Mouse (Mus musculus): ENCODE data around the gene Il2rb. TPM values are rescaled to one million over a fixed set of nuclear protein-coding genes. Genes with fewer than 3 reads are reported as not detected.
A peak's percentile ranks its signal among the peaks of the same experiment; 100 is the strongest.

The Il2rb gene
- polyA plus RNA-seq, 1 experiment from 2014 or later: 0.11 TPM

GRCm38 (mm10) chr15:78438505-78438904, 56.6 kb downstream of the Il2rb start:
- WGBS: 52% methylated on average over 8 of the region's 8 CpGs
- no peak for ATAC-seq (ENCODE audit: low FRiP score, low TSS enrichment)
- DNase-seq: no peak
- no peaks in the 10 kb centered on the region for H3K27me3 ChIP-seq (ENCODE audit: control insufficient read depth, insufficient read depth, low read length)
- H3K4me3 ChIP-seq (replicated peaks; ENCODE audit: low read depth, low read length): no peak overlapping the region
- H3K9ac ChIP-seq (replicated peaks; ENCODE audit: low read length): no peak overlapping the region
- H3K36me3 ChIP-seq (ENCODE audit: control insufficient read depth, insufficient read depth, low read length): peaks cover 17% of the 10 kb centered on the region
- no peak overlapping the region for H3K4me2 ChIP-seq (ENCODE audit: low read length)
- peaks cover 12% of the 10 kb centered on the region for H3K4me1 ChIP-seq (ENCODE audit: control insufficient read depth, insufficient read depth, low read length)
- H3K27ac ChIP-seq (replicated peaks; ENCODE audit: low read depth, low read length): no peak overlapping the region
- H3K9me3 ChIP-seq (ENCODE audit: control insufficient read depth, low read length): no peaks in the 10 kb centered on the region

- Histone ChIP-seq H3K27me3 (ENCODE audit: control insufficient read depth, insufficient read depth, low read length) (no peaks in the 10 kb centered on the region), H3K9ac (replicated peaks; ENCODE audit: low read length) (no peak overlapping the region), H3K27ac (replicated peaks; ENCODE audit: low read depth, low read length) (no peak overlapping the region), H3K4me2 (ENCODE audit: low read length) (no peak overlapping the region), H3K4me3 (replicated peaks; ENCODE audit: low read depth, low read length) (no peak overlapping the region), H3K36me3 (ENCODE audit: control insufficient read depth, insufficient read depth, low read length) (peaks cover 22% of the 10 kb centered on the region), H3K4me1 (ENCODE audit: control insufficient read depth, insufficient read depth, low read length) (peaks cover 12% of the 10 kb centered on the region), H3K9me3 (ENCODE audit: control insufficient read depth, low read length) (no peaks in the 10 kb centered on the region)
- DNase-seq (no peak), ATAC-seq (ENCODE audit: low FRiP score, low TSS enrichment) (no peak)
- WGBS: 36% methylated on average over 4 of the region's 4 CpGs
These were observed 57.1 kb downstream of the Il2rb start for GRCm38 (mm10) chr15:78438018-78438394.

- H3K4me1 ChIP-seq (ENCODE audit: control insufficient read depth, insufficient read depth, low read length): peaks cover 12% of the 10 kb centered on the region
- peak overlapping the region; percentile 56 for H3K27ac ChIP-seq (replicated peaks; ENCODE audit: low read depth, low read length)
- peak overlapping the region; percentile 39 for H3K9ac ChIP-seq (replicated peaks; ENCODE audit: low read length)
- peak overlapping the region; percentile 12; the same call in 1 of the 2 replicates for H3K4me3 ChIP-seq (replicated peaks; ENCODE audit: low read depth, low read length)
- ATAC-seq (ENCODE audit: low FRiP score, low TSS enrichment) (peak; percentile 31; the same call in 1 of the 2 replicates), DNase-seq (peak; percentile 37)
- peaks cover 25% of the 10 kb centered on the region for H3K36me3 ChIP-seq (ENCODE audit: control insufficient read depth, insufficient read depth, low read length)
- H3K9me3 ChIP-seq (ENCODE audit: control insufficient read depth, low read length): no peaks in the 10 kb centered on the region
- H3K4me2 ChIP-seq (ENCODE audit: low read length): peak overlapping the region; percentile 44
- no peaks in the 10 kb centered on the region for H3K27me3 ChIP-seq (ENCODE audit: control insufficient read depth, insufficient read depth, low read length)
- WGBS: 17% methylated on average over 23 of the region's 23 CpGs
These were observed 57.6 kb downstream of the Il2rb start for GRCm38 (mm10) chr15:78437237-78438017.

DNA sequence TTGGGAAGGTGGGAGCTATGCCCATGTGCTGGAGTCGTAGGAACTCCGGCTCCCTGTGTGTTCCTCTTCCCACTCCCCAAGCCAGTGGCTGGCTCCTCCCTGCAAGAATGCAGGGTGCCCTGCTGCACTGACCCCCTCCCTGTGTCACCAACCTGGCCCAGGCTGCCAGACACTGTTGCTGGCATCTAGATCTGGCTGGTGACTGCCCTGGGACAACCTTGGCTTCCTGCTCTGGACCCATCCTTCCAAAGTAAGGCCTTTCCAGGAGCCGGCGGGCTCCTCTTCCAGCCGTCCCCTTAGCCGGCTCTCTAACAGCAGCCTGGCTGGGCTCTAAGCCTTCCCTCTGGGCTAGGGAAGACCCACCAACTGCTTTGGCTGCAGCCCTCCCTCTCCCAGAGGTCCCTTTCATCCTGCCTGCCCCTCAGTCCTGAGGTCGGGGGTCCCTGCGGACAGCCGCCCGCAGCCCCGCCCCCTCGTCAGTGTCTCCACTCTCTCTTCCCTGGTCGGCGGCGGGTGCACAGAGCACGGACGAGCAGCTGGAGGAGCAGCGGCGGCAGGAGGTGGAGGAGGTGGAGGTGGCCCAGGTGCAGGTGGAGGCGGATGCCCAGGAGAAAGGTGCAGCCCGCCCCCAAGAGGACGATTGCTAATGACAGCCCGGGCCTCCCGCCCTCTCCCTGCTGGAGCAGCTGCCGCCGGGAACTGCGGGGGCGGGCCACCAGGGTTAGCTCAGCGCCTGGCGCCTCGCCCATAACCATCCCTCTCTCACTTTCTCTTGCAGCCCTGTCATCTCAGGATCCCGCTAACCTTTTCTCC, 58.5 kb downstream of the Il2rb start:
- Histone ChIP-seq H3K9ac (replicated peaks; ENCODE audit: low read length) (peak overlapping the region; percentile 39), H3K4me1 (ENCODE audit: control insufficient read depth, insufficient read depth, low read length) (peaks cover 12% of the 10 kb centered on the region), H3K9me3 (ENCODE audit: control insufficient read depth, low read length) (no peaks in the 10 kb centered on the region), H3K4me2 (ENCODE audit: low read length) (peak overlapping the region; percentile 44), H3K27ac (replicated peaks; ENCODE audit: low read depth, low read length) (peak overlapping the region; percentile 56; the same call in 1 of the 2 replicates), H3K36me3 (ENCODE audit: control insufficient read depth, insufficient read depth, low read length) (peaks cover 34% of the 10 kb centered on the region), H3K27me3 (ENCODE audit: control insufficient read depth, insufficient read depth, low read length) (no peaks in the 10 kb centered on the region), H3K4me3 (replicated peaks; ENCODE audit: low read depth, low read length) (peak overlapping the region; percentile 12; the same call in 1 of the 2 replicates)
- DNase-seq (peak; percentile 81), ATAC-seq (ENCODE audit: low FRiP score, low TSS enrichment) (peak; percentile 47; the same call in 1 of the 2 replicates)
- WGBS: 10% methylated on average over 32 of the region's 32 CpGs

- 85% methylated on average over 11 of the region's 11 CpGs for WGBS
- no peak overlapping the region for H3K27ac ChIP-seq (replicated peaks; ENCODE audit: low read depth, low read length)
- no peak overlapping the region for H3K4me3 ChIP-seq (replicated peaks; ENCODE audit: low read depth, low read length)
- DNase-seq (no peak), ATAC-seq (ENCODE audit: low FRiP score, low TSS enrichment) (no peak)
- no peak overlapping the region for H3K4me2 ChIP-seq (ENCODE audit: low read length)
- peaks cover 12% of the 10 kb centered on the region for H3K4me1 ChIP-seq (ENCODE audit: control insufficient read depth, insufficient read depth, low read length)
- peaks cover 43% of the 10 kb centered on the region for H3K36me3 ChIP-seq (ENCODE audit: control insufficient read depth, insufficient read depth, low read length)
- H3K9me3 ChIP-seq (ENCODE audit: control insufficient read depth, low read length): no peaks in the 10 kb centered on the region
- H3K27me3 ChIP-seq (ENCODE audit: control insufficient read depth, insufficient read depth, low read length): no peaks in the 10 kb centered on the region
- H3K9ac ChIP-seq (replicated peaks; ENCODE audit: low read length): no peak overlapping the region
These were observed 59.4 kb downstream of the Il2rb start for GRCm38 (mm10) chr15:78435681-78436080.

DNA sequence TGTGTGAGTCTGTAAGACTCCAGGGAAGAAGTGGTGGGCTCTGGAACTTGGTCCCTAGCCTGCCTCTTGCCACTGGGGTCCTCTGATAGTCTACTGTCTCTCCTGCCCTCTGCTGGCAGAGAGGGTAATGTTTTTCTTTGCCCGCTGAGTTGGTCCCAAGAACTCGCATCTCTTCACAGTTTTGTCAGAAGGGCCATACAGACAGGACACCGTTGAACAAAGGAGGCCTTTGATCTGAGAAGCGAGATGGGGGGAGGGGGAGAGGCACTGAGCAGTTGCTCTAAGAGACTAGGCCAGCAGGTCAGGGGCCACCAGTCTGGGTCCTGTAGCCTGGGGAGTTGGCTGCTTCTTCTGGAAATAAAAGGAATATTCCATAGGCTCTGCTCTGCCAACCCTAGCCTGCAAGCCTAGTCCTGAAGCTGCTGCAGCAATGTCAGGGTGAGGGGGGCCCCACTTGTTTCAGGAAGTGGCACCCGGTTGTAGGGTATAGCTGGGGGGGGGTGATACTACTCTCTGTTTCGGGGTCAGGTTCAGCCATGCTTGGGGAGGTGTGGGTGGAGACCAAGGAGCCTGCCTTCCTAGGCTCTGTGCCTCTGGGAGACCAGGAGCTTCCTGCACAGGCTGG, 60.1 kb downstream of the Il2rb start:
- no peak overlapping the region for H3K9ac ChIP-seq (replicated peaks; ENCODE audit: low read length)
- H3K9me3 ChIP-seq (ENCODE audit: control insufficient read depth, low read length): no peaks in the 10 kb centered on the region
- ATAC-seq (ENCODE audit: low FRiP score, low TSS enrichment) (no peak), DNase-seq (peak; percentile 77)
- H3K36me3 ChIP-seq (ENCODE audit: control insufficient read depth, insufficient read depth, low read length): peaks cover 47% of the 10 kb centered on the region
- H3K4me3 ChIP-seq (replicated peaks; ENCODE audit: low read depth, low read length): no peak overlapping the region
- no peaks in the 10 kb centered on the region for H3K27me3 ChIP-seq (ENCODE audit: control insufficient read depth, insufficient read depth, low read length)
- H3K4me2 ChIP-seq (ENCODE audit: low read length): no peak overlapping the region
- 25% methylated on average over 6 of the region's 6 CpGs for WGBS
- peaks cover 17% of the 10 kb centered on the region for H3K4me1 ChIP-seq (ENCODE audit: control insufficient read depth, insufficient read depth, low read length)
- H3K27ac ChIP-seq (replicated peaks; ENCODE audit: low read depth, low read length): no peak overlapping the region

DNA sequence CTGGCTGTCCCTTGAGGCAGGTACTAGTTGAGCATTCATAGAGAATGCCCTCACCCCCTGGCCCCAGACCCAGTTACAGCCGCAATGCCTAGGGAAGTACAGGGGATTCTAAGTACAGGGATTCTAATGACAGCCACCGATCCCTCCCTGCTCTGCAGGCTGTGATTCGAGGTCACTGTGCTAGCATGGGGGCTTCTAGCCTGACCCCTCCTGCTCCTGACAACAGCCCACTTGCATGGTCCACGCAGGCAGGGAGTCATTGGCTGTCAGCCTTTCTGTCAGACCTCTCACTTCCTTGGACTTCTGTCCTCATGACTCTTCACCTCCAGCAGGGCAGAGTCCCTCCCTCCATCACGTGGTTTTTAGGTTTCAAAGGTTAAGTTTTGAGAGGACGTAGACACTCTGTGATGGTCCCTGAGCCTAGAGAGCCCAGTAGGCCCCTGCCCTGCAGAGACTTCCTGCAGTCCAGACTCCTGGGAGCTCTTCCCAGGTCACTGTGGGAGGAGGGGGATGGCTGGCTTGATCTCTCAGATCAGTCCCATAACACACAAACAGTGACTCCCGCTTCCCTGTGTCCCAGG, 63.4 kb downstream of the Il2rb start:
- Histone ChIP-seq H3K9ac (replicated peaks; ENCODE audit: low read length) (no peak overlapping the region), H3K36me3 (ENCODE audit: control insufficient read depth, insufficient read depth, low read length) (peaks cover 47% of the 10 kb centered on the region), H3K9me3 (ENCODE audit: control insufficient read depth, low read length) (no peaks in the 10 kb centered on the region), H3K4me1 (ENCODE audit: control insufficient read depth, insufficient read depth, low read length) (peaks cover 20% of the 10 kb centered on the region), H3K4me3 (replicated peaks; ENCODE audit: low read depth, low read length) (no peak overlapping the region), H3K27me3 (ENCODE audit: control insufficient read depth, insufficient read depth, low read length) (no peaks in the 10 kb centered on the region), H3K4me2 (ENCODE audit: low read length) (no peak overlapping the region), H3K27ac (replicated peaks; ENCODE audit: low read depth, low read length) (no peak overlapping the region)
- 83% methylated on average over 7 of the region's 7 CpGs for WGBS
- DNase-seq: no peak
- no peak for ATAC-seq (ENCODE audit: low FRiP score, low TSS enrichment)

DNA sequence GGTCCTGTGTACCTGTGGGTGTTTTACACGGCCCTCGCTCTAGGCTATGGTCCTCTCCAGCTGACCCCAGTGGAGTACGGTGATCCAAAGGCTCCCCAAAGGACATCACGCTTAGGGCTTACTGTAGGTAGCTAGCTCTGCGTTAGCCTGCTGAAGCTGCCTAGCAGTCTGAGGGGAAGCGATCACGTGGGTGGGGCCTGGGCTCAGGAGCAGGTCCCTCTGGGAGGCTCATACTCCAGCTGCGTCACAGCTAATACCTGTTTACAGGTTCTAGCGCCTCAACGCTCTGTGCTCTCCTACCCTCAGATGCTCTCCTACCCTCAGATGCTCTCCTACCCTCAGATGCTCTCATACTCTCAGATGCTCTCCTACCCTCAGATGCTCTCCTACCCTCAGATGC, 64.2 kb downstream of the Il2rb start:
- peaks cover 47% of the 10 kb centered on the region for H3K36me3 ChIP-seq (ENCODE audit: control insufficient read depth, insufficient read depth, low read length)
- H3K9me3 ChIP-seq (ENCODE audit: control insufficient read depth, low read length): no peaks in the 10 kb centered on the region
- 85% methylated on average over 10 of the region's 10 CpGs for WGBS
- no peak overlapping the region for H3K4me3 ChIP-seq (replicated peaks; ENCODE audit: low read depth, low read length)
- no peak overlapping the region for H3K27ac ChIP-seq (replicated peaks; ENCODE audit: low read depth, low read length)
- no peak overlapping the region for H3K4me2 ChIP-seq (ENCODE audit: low read length)
- ATAC-seq (ENCODE audit: low FRiP score, low TSS enrichment): no peak
- H3K4me1 ChIP-seq (ENCODE audit: control insufficient read depth, insufficient read depth, low read length): peaks cover 14% of the 10 kb centered on the region
- DNase-seq: no peak
- no peaks in the 10 kb centered on the region for H3K27me3 ChIP-seq (ENCODE audit: control insufficient read depth, insufficient read depth, low read length)
- H3K9ac ChIP-seq (replicated peaks; ENCODE audit: low read length): no peak overlapping the region
